Mouse (Mus musculus) C2C12 (cell line): Measurements from ENCODE around the gene Vmn1r220.
"Not testable (repeated sequence)": the region's sequence is repeated elsewhere in the genome, so short reads cannot be mapped to it uniquely, and the experiment has no call there.

Experiments used
- CEBPB ChIP-seq: IDR thresholded peaks from one replicate; pipeline ENCODE4 v1.6.1; 2011; ENCODE audit warnings: low read depth, mild to moderate bottlenecking, control low read depth, moderate library complexity
- CTCF ChIP-seq: IDR thresholded peaks from one replicate; pipeline ENCODE4 v1.5.1; 2011; ENCODE audit not compliant: control insufficient read depth, insufficient read depth, insufficient read length

DNA sequence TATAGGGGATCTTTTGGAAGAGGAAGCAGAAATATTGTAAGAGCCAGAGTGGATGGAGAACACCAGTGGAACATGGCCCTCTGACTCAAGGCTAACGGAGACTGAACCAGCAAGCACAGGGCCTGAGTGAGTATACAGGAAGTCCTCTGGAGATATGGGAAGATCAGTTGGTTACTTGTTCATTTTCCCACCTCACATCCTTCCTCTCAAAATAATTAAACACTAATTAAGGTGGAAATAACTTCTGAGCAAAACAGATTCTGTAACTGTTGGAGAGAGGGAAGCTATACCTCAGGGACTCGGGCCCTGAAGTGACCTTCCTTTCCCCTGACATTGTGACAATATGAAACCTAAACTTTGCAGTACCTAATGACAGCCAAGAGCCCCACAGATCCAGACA lies 26.1 kb upstream of the Vmn1r220 start, which contains the start of gene Vmn1r221:
- TF ChIP-seq CTCF, CEBPB: not testable (repeated sequence)
